Mouse (Mus musculus) mature B cell (primary cell): ENCODE results near the gene Spock1.

Source experiments
- in situ Hi-C: fragments of 300-500 bp; cut with MboI; formaldehyde crosslinking; loops from 2 replicates; pipeline ENCODE4 v1.14.3; 2019

Spock1 gene

DNA sequence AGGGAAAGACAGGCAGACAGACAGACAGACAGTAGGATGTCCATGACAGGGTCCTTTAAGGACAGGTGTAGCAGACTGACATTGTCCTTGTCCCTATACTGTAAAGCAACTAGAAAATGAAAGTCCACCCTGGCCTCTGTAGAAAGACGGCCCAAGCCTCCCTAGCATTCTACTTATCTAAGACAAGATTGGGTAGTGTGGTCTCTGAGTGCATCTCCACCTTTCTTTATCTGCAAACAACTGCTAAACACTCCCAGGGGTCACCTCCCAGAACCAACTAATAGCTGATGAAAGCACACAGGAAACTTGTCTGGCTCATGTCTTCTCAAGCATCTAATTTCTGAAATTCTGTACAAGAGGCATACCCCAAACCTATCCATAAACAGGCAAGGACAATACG is 247.6 kb downstream of the Spock1 start:
- in situ Hi-C loops: no loop called here

DNA sequence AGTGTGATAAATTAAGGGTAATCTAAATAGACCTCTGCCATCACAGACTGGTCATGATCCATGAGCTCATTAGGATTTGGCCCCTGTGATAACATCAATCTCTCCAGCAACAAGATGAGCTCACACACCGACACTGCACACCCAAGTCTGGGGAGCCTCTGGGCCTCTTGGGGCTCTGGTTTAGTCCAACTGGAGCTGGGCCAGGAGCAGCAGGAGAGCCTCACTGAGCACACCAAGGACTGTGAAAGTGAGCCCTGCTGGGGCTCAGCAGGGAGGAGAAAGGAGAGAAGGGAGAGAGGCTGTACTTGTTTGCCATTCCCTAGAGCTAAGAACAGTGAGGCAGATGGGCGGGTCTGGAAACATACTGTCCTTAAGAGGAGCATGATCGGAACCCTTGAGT is 248.3 kb downstream of the Spock1 start:
- in situ Hi-C loops: no loop called here

DNA sequence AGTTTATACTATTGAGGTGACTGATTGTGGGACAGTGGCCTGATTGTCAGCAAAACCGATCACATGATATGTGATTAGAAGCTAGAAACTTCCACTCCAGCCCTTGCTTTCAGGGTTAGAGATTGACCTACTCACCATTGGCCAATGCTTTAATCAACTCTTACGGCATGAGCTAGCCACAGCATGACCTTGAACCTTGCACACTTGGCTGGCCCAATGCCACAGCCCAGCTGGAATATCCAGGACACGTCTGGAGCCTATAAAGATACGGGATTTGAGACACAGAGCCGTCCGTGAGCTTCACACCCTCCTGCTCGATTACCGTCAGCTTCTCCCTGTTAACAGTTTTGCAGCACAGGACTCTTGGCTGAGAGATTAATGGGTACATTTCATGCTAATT is 251.5 kb downstream of the Spock1 start:
- in situ Hi-C loops: no loop called here

DNA sequence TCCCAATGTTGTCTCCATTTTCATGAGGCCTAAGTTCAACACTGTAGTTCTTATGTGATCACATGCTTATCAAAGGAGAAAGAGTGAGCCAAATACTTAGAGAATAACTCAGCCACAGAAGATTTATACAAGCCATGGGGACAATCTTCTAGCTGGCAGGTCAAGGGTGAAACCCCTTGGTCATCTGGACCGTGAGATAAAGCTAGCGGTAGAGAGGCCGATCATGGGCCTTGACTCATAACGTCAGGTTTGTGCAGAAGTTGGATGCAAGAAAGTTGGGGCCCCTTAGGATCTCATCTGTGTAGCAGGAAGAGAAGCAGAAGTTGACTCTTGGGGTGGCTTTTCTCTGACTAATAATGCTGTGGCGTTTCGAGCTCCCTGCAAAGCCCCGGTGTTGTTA is 253.8 kb downstream of the Spock1 start:
- in situ Hi-C loops: no loop called here

DNA sequence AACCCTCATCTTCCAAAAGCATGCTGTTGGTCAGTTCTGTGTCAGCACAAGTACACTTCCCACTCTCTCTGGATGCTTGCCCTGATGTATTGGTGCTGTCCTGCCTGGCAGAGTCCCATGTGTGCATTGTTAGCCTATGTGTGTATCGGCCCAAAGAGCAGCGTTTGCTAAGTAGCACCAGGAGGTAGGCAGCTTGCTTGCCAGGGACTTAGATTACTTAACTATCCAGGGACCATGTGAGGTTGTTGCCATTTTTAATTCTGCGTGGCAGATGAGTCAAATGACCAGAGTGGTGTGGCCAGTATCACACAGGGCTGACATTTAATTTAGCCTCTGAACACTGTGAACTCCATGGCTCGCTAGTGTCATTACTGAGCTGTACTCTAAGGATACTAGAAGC is 256.9 kb downstream of the Spock1 start:
- in situ Hi-C loops: no loop called here

DNA sequence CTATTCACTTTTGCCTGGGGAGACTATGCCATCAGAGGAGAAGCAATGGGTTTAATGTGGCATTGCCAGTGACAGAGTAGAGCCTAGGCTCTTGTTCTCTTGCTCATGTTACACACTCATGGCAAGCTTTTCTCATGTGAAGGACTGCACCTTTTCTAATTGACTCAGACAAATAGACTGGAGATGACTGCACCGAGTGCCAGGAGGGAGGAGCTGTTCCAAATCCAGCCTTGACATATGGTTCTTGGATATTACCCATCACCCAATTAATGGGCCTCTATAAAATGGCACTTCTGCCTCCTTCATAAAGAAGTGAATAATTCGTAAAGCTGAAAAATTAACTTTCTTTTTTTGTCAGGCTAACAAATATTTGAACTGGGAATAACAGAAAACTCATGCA is 259.3 kb downstream of the Spock1 start:
- in situ Hi-C loops: no loop called here

DNA sequence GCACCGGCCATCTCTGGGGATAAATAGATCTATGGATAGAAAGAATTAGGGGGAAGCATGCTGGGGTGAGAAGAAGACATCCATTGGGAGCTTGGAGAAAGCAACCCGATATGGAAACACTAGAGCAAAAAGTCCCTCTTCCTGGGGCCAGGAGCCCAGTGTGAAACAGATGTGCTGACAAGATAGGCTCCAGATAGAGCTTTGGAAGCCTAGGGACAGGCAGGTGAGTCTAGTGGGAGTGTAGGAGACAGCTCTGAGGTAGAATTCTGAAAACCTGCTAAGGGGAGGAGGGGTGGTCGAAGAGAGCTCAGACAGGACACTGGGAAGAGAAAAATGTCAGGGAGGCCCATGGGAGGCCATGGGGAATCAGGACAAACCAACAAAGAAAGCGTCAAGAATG is 260.7 kb downstream of the Spock1 start:
- in situ Hi-C loops: no loop called here

DNA sequence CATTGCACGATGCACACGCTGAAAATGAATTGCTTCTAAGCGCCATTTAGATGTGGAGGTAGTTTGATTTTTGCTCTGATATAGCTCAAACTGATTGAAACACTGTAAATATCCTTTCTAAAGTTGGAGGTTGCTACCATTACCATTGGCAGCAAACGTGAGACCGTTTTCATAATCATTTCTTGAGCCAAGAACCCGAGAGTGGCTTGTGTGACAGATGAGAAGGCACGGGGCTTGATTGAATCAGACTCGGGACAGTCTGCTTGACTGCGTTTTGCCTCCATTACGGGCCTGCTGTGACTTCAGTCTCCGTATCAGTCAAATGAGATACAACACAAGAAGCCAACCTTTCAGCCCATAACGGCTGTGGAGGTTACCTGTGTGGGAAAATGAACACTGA is 265.1 kb downstream of the Spock1 start:
- in situ Hi-C loops: no loop called here

DNA sequence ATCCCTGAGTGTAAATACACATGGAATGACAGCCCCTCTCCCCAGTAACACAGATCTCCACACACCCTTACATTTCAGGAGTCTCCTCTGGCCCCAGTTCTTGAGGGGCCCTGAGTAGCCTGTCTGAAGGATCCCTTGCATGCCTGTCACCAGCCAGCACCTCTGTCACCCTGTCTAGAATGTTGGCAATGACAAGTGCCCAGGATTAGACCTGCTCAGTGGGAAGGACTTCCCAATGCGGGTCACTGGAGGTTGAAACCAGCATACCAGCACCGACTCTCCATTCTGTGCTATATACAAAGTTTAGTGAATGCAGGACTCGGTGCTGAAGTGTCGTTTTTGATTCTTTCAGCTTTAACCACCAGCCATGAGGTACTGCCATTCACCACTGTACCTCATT is 266.5 kb downstream of the Spock1 start:
- in situ Hi-C loops: no loop called here

DNA sequence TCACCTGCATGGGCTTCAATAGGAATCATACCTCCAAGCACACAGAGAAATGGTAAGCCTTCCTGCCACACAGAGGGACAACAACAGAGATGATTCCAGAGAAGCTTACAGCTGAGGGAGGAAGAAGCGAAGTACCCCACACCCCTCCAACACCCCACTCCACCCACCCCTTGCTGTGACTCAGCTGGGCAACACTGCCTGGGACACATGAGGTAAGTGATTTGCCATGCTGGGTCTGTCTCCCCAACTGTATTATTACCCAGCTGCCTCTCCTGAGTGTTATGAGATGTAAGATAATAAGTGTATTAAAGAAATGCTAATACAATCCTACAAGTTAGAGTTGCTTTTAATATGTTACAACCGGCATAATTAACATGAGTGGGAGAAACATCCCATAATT is 267.2 kb downstream of the Spock1 start:
- in situ Hi-C loops: no loop called here

DNA sequence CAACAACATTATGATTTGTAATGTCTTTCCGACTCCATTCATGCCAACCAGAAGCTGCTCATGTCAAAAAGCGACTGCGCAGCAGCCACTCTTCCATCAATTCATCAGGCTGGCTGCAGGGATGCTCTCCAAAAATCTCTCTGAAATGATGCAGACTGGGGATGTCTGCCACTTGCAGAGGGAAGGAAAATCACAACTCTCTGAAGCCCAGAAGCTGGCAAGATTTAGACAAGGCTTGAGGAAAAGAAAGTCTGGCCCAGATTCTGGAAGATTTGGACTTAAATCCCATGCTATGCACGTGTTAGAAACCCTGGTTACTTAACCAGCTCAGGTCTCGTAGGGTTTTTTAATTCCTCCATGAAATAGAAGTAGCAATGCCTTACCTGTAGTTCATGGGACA is 269.3 kb downstream of the Spock1 start:
- in situ Hi-C loops: no loop called here

DNA sequence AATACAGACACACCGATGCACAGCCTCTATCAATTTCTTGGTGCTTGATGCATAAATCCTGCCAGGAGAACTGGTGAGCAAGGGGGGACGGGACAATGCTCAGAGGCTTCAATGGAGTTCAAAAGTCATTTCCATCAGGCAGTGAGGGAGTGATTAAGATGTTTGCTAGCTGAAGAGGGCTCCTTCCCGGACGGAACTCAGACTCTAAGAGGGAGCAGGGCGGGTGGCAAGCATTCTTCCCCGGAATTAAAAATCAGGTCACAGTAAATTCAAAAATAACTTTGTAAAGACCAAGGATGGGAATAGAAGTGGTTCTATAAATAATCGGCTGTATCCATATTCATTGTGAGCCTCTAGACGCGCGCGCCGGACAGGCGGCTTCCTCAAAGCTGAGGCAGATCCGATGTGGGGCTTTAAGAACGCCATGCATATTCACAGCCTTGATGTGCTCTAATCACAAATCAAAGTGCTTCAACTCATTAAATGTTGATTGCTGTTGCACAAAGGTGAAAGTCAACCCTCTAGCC is 270.5 kb downstream of the Spock1 start:
- in situ Hi-C loops: no loop called here

DNA sequence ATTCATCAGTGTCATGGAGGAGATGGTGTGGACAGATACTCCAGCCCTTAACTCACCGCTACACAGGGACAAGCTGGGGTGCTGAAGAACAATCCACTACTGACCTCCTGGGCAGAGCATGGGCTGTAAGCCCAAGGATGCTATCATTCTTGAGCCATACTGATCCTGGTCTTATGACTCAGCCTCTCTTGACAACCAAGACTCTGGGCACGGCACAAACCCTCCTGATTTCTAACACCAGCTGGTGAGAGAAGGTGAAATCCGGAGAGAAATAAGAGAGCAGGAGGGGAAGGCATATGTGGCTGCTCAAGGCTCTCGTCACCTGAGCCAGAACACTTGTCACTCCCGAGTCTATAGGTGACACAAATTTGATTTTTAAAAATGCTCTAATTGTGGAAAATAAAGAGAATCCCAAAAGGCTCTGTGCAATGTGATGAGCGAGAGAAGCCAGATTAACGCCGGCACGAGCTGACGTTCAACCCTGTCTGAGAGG is 271.0 kb downstream of the Spock1 start:
- in situ Hi-C loops: no loop called here

DNA sequence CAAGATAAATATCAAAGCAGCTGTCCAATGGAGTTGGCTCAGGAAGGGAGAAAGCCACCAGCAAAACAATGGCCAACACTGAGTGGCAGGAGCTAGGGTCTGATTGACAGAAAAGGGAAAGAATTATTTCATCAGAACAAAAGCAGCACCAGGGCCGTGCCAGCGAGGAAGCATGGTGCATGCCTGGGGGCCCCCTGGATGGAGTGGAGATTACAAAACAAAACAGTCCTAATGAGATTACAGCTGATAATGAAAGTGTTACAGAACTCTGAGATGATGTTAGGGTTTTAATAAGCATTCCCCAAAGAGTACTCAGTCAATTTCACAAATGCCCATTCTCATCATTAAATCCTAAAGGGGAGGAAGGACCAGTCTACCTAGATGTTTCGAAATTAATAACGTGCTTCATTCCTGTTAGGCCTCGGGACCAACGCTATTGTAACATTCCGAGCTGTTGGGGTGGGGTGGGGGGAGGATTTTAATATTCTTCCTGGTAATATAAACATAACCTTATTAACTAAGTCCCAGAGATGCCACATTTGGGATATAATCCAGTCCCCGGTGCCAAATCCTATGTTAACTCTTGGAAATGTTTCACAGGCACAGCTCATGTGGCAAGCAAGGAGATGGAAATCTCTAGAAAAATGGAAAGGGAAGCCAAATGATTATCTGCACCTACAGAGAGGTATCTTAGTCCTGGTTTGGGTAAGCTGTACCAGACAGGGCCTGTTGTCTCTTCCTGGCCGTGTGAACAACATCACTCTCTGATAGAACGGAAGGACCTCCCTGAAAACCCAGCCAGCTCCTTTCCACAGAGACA is 271.7 kb downstream of the Spock1 start:
- in situ Hi-C loops: no loop called here

DNA sequence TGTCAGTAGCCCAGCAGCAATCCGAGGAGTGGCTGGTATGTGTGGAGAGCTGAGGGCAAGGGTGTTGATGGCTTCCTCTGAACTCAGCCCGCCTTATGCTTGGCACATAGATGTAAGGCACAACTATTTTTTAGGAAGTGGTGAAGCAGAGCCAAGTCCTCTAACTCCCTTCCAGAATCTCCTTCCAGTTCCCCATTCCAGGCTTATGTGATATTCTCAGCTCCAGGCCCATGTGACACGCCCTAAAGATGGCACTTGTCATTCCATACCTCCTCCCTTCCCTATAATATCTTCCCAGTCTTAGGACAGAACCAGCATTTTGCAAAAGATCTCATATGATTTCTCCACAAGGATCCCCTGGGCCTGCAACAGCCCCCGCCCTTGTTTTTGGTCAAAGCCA is 277.6 kb downstream of the Spock1 start:
- in situ Hi-C loops: no loop called here

DNA sequence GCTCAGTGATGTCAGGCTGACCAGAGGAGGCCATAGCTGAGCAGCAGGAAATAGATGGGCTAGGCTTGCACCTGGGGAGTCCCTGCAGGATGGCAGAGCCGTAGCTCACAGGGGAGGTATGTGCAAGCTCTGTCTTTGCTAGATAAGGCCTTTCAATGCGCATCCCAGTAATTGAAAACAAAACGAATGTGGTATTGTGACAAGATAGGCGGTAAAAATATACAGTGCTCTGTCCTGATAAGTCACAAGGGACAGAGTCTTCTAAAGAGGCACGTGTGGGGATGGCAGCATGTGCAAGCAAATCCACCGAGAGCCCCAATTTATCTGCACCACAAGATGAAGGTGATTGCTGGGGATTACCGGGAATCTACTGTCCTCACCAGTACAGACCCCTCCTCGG is 279.9 kb downstream of the Spock1 start:
- in situ Hi-C loops: no loop called here

DNA sequence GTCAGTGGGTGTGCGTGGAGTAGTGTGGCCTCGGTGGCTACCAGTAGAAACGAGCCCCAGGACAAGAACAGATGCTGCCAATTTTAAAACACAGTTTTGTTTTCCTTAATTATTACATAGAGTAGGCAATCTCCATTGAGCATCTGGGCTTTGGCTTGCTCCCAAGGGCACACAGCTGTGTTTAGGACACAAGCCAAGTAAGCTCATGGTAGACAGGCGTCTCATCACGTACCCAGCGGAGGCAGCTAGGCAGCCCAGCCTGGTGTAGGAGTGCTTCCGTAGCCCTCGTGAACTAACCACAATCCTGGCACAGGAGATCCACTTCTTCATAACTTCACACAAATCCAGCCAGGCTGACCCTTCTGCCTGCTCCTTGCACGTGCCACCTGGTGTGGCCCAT is 281.7 kb downstream of the Spock1 start:
- in situ Hi-C loops: no loop called here

DNA sequence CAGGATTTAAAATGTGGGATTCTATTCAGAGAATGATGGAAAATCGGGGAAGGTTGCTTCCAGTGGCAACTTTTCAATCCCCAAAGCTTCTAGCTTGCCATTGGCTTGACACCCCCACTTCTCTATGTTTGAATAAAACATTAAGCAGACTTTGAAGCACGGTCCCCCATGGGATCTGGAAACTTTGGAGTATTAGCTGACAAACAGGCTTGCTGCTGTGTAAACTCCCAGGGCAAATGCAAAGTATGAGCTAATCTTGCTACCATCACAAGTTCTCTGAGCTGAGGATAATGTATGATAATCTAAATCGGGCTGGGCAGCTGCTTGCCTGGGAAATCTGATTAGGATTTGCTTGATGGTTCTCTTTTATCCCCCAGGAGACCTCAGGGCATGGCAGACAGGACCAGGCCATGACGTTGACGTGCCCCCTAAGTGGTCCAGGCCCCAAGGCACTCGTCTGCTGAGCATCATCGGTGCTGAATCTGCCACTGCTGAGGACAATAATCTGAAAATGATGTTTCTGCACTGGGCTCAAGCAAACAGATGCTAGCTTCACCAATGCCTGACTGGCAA is 284.1 kb downstream of the Spock1 start:
- in situ Hi-C loops: no loop called here

DNA sequence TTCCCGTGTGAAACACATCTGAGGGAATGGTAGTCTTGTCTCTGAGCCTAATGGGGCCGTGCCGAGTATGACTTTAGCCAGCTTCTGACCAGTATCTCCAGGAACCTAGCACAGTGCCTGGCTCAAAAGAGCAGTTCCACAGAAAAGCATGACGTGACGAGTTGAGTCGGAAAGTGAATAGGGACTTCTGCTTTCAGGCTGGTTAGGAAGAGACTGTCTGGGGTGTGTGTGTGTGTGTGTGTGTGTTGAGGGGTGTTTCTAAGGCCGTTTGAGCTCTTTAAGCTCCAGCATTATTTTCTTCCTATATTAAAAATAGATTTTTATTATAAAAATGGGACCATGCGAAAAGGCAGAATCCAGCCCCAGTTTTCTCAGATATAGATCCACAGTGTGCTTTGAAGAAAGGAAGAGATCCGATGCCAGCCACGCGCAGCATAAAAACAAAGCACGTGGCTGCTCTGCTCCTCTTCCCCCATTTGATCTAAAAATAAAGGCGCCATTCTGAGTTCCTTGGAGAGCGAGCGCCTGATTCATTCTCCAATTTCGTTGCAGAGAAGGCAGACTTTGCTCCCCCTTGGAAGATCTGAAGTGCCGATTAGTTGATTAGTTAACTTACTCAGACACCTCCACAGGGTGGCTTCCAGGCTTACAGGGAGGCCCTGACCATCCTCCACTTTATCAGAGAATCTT is 288.9 kb downstream of the Spock1 start:
- in situ Hi-C loops: no loop called here

DNA sequence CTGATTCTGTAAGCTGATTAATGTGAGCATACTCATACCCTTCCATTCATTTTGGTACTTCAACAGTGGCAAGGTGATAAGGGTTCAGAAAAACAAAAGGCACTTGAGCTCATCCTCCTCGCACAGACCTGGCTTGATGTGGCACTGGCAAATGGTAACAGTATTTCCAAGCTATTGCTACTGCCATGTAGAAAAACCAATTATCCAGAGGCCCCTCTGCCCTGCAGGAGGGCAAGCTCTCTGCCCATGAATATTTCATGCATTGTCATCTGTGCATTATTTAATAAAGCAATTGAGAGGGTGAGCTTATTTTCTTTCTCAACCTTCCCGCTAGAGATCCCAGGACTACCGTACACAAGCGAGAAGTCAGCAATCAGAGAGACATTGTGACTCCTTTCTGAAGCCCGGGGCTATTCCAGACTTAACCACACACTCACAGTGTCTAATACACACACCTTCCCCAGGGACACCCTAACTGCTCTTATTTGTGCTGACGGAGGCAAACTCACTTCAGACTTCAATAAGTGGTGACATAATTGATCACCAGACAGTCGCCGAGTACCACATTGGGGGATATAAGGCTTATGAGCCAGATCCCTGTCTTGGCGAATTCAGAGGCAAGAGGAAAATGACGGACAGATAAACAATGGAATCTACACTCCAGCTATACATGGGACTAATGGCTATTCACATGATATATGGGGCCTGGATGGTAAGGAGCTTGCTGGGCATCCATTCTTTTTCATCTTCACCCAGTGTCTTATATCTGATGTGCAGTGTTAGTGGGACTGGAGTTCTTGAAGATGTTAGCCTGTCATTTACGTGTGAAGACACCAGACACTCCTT is 296.6 kb downstream of the Spock1 start:
- in situ Hi-C loops: no loop called here

DNA sequence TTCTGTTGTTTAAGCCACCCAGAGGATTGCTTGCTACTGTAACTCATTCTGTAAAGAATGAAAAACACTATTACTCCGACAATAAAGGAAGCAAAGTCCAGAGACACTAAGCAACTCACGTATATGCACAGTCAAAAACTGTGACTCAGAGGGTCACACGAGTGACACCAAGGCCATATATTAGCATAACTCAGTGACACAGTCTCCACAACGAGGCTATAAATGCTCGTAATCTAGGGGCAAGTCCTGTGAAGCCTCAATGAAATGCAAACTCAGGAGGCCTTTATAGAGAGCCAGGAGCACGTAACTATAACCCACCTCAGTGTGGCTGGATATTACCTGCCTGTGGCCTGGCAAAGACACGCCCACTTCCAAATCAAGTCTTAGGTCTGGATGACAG is 298.2 kb downstream of the Spock1 start:
- in situ Hi-C loops: no loop called here

DNA sequence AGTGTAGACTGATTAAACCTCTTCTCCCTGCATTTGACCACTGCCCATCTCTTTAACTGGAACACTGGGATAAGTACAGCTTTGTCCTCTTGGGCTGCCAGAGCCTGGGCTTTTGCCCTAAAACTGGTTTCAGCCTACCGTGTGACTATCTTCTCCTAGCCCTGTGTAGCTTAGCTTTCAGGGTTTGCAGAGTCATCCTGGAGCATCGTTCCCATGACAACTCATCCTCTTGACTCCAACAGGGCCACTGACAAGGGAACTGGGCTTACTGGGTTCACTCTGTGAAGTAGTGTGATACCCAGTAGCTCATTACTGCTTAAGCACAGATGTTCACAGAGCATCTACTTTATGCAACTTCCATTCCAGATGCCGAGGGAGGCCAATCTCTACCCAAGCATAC is 303.7 kb downstream of the Spock1 start:
- in situ Hi-C loops: no loop called here
